Mouse (Mus musculus): ENCODE measurements around the gene Clpx. TPM values are rescaled to one million over a fixed set of nuclear protein-coding genes. Genes with fewer than 3 reads are reported as not detected.

The Clpx gene
- polyA plus RNA-seq, 1 experiment from 2014 or later, result 47.3 TPM

Other genes starting within 250 kb of the Clpx start
- gene Igdcc4, start 192.8 kb upstream of the Clpx start, polyA plus RNA-seq (2015; fragmentation: Nextera tagmentation; extraction: Ambion mirVana), result 13.0 and 14.6 TPM in 2 replicates
- gene Igdcc3, start 153.1 kb upstream of the Clpx start, polyA plus RNA-seq (2015; fragmentation: Nextera tagmentation; extraction: Ambion mirVana), result 9.6 and 9.8 TPM in 2 replicates
- 4.9 and 5.1 TPM in 2 replicates for gene Parp16, start 98.9 kb upstream of the Clpx start, polyA plus RNA-seq (2015; fragmentation: Nextera tagmentation; extraction: Ambion mirVana)
- gene Cilp, start 29.1 kb upstream of the Clpx start, polyA plus RNA-seq (2015; fragmentation: Nextera tagmentation; extraction: Ambion mirVana), result 0.42 and 0.55 TPM in 2 replicates
- gene Pdcd7, start 51.8 kb downstream of the Clpx start, polyA plus RNA-seq (2015; fragmentation: Nextera tagmentation; extraction: Ambion mirVana), result 9.7 and 10.3 TPM in 2 replicates
- 0.83 and 0.92 TPM in 2 replicates for gene Ubap1l, start 66.8 kb downstream of the Clpx start, polyA plus RNA-seq (2015; fragmentation: Nextera tagmentation; extraction: Ambion mirVana)
- gene Kbtbd13, start 97.4 kb downstream of the Clpx start, polyA plus RNA-seq (2015; fragmentation: Nextera tagmentation; extraction: Ambion mirVana), result 0.56 and 1.00 TPM in 2 replicates
- 6.1 and 6.5 TPM in 2 replicates for gene Rasl12, start 104.2 kb downstream of the Clpx start, polyA plus RNA-seq (2015; fragmentation: Nextera tagmentation; extraction: Ambion mirVana)
- not detected in 2 replicates for gene Slc51b, start 128.7 kb downstream of the Clpx start, polyA plus RNA-seq (2015; fragmentation: Nextera tagmentation; extraction: Ambion mirVana)
- 23.6 and 26.0 TPM in 2 replicates for gene Mtfmt, start 141.5 kb downstream of the Clpx start, polyA plus RNA-seq (2015; fragmentation: Nextera tagmentation; extraction: Ambion mirVana)
- 133 and 139 TPM in 2 replicates for gene Spg21, start 166.7 kb downstream of the Clpx start, polyA plus RNA-seq (2015; fragmentation: Nextera tagmentation; extraction: Ambion mirVana)
- gene Ankdd1a, start 225.9 kb downstream of the Clpx start, polyA plus RNA-seq (2015; fragmentation: Nextera tagmentation; extraction: Ambion mirVana), result 0.23 and 0.26 TPM in 2 replicates